Comparison of ENCODE assay signal across 1 mouse cellular context in the genomic region with DNA sequence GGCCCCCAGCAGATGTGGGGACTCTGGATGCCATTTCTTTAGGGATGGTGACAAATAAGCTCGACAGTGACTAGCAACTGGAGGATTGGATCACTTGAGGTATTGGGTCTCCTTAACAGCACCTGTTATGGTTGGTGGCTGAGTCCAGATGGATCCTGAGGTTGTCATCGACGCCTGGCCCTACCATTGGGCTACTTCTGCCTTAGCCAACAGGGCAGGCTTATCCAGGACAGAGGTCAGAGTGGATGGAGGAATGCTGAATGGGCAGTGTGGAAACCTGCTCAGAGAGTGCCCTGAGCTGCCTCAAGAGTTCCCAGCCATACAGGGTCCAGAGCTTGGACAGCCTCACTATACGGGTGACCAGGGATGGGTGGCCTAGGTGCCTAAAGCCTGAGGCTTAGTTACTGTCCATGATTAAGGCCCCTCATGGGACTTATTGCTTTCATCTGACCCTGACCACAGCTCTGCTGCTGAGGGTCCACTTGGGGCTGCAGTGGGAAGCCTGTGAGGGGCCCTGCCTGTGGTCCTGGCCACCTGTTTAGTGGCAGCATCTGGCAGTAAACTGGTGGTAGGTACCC.
TF ChIP-seq lines count a peak whose summit lies in the region.

No protein-coding gene starts in this region.

TF ChIP-seq in myocyte, 11 proteins besides CTCF, POLR2A, EP300 and RAD21:
- TF ChIP-seq MYOD1 (IDR thresholded peaks at IDR 0.05; ENCODE audit: control insufficient read depth in 1 of 3, insufficient read length in 2 of 3, low read depth in 2 of 3), result no peak
- peak; percentile 87 for TF ChIP-seq POLR2AphosphoS2 (IDR thresholded peaks at IDR 0.05; ENCODE audit: insufficient read length, low read depth)
